Mouse (Mus musculus): ENCODE measurements at regions not wholly inside any gene's neighbourhood (a gene's known extent, or its start where the extent isn't known, plus 50 kb on each side); places are given as distances from the start of the nearest gene placed in this dataset.
A peak's percentile ranks its signal among the peaks of the same experiment; 100 is the strongest.

GRCm38 (mm10) chr2:138033379-138034122, 222.8 kb upstream of the Btbd3 start:
- TF ChIP-seq POLR2A (IDR thresholded peaks at IDR 0.05; ENCODE audit: control insufficient read depth, low read depth, low read length) (no peak), CTCF (IDR thresholded peaks at IDR 0.05; ENCODE audit: control insufficient read depth, insufficient read depth, insufficient replicate concordance, low read depth, low read length) (peak; percentile 94)
